Mouse (Mus musculus) limb, embryonic 11.5 days (tissue): ENCODE results near the gene Zbtb7b. TPM values are rescaled to one million over a fixed set of nuclear protein-coding genes. Genes with fewer than 3 reads are reported as not detected.

Experiments used
- ATAC-seq: fragments of 200-750 bp; cut with Nextera tagmentation; 2 replicates; pipeline ENCODE4 v1.8.0; 2017; ENCODE audit warnings: low read depth; ENCODE audit not compliant: insufficient number of reproducible peaks, low FRiP score, low TSS enrichment
- DNase-seq: peaks from one replicate; pipeline ENCODE4 v3.0.0-alpha.2; 2015; ENCODE audit warnings: low spot score
- H3K27ac ChIP-seq: fragments of 300-500 bp; sonication (generic); replicated peaks from 2 replicates; pipeline ENCODE4 v1.5.1; 2014; ENCODE audit warnings: low read depth, mild to moderate bottlenecking, low read length
- H3K27me3 ChIP-seq: fragments of 300-500 bp; sonication (generic); 2 replicates; pipeline ENCODE4 v1.6.1; 2014; ENCODE audit warnings: mild to moderate bottlenecking, low read length, mixed read lengths; ENCODE audit not compliant: control insufficient read depth, insufficient read depth
- H3K36me3 ChIP-seq: fragments of 300-500 bp; sonication (generic); 2 replicates; pipeline ENCODE4 v1.6.1; 2014; ENCODE audit warnings: mild to moderate bottlenecking, low read length, moderate library complexity, mixed read lengths; ENCODE audit not compliant: control insufficient read depth, insufficient read depth
- H3K4me1 ChIP-seq: fragments of 300-500 bp; sonication (generic); 2 replicates; pipeline ENCODE4 v1.6.1; 2014; ENCODE audit warnings: low read length, mixed read lengths; ENCODE audit not compliant: control insufficient read depth, insufficient read depth
- H3K4me2 ChIP-seq: fragments of 300-500 bp; sonication (generic); 2 replicates; pipeline ENCODE4 v1.6.1; 2014; ENCODE audit warnings: low read depth, mild to moderate bottlenecking, moderate library complexity; ENCODE audit not compliant: severe bottlenecking
- H3K4me3 ChIP-seq: fragments of 300-500 bp; sonication (generic); 2 replicates; pipeline ENCODE4 v1.5.1; 2014; ENCODE audit warnings: low read depth, low read length
- H3K9ac ChIP-seq: fragments of 300-500 bp; sonication (generic); 2 replicates; pipeline ENCODE4 v1.6.1; 2014; ENCODE audit warnings: mild to moderate bottlenecking, low read length
- H3K9me3 ChIP-seq: fragments of 300-500 bp; sonication (generic); 2 replicates; pipeline ENCODE4 v1.6.1; 2016; ENCODE audit warnings: low read length; ENCODE audit not compliant: control insufficient read depth
- WGBS: fragments of 180-500 bp; shearing (Covaris S2); extraction: QIAGEN DNeasy Blood & Tissue Kit; methylation state at CpG from one replicate; pipeline ENCODE4 v1.1.7; 2014; 5-methylcytosine and 5-hydroxymethylcytosine counted together
- polyA plus RNA-seq: library from polyadenylated mRNA; unstranded; fragments of >200 nt; fragmentation: Nextera tagmentation; extraction: Ambion mirVana; gene quantifications from 2 replicates; pipeline ENCODE4 v1.2.1, GENCODE M21; 2014

Gene Zbtb7b
- polyA plus RNA-seq, 1 experiment from 2014 or later = 0.41 TPM

- no peak for ATAC-seq
- H3K4me1 ChIP-seq = no peaks in the 10 kb centered on the region
- 68% methylated on average over 8 of the region's 8 CpGs for WGBS
- H3K4me3 ChIP-seq = no peak overlapping the region
- H3K27me3 ChIP-seq = no peaks in the 10 kb centered on the region
- H3K9ac ChIP-seq = no peak overlapping the region
- no peaks in the 10 kb centered on the region for H3K9me3 ChIP-seq
- H3K36me3 ChIP-seq = no peaks in the 10 kb centered on the region
- H3K4me2 ChIP-seq = no peak overlapping the region; the same call in 1 of the 2 replicates
- H3K27ac ChIP-seq = no peak overlapping the region
- DNase-seq = no peak
Measured at GRCm38 (mm10) chr3:89364631-89365030, 29.9 kb downstream of the Zbtb7b start.

- Histone ChIP-seq H3K4me1 (no peaks in the 10 kb centered on the region), H3K9ac (no peak within 1 kb of the TSS), H3K27ac (no peak within 1 kb of the TSS), H3K36me3 (no peaks in the 10 kb centered on the region), H3K9me3 (no peaks in the 10 kb centered on the region), H3K4me3 (no peak within 1 kb of the TSS), H3K4me2 (no peak within 1 kb of the TSS), H3K27me3 (no peaks in the 10 kb centered on the region)
- 85% methylated on average over 7 of the region's 7 CpGs for WGBS
- no peak for DNase-seq
- ATAC-seq = no peak
Measured at GRCm38 (mm10) chr3:89361675-89362074, 32.9 kb downstream of the Zbtb7b start, which contains the start of gene Dcst2. TSS of gene Dcst2 (plus strand) at chr3:89361975.

GRCm38 (mm10) chr3:89360237-89360636 lies 34.3 kb downstream of the Zbtb7b start:
- no peak for DNase-seq
- Histone ChIP-seq H3K9me3 (no peaks in the 10 kb centered on the region), H3K4me3 (no peak overlapping the region), H3K27ac (no peak overlapping the region), H3K9ac (no peak overlapping the region), H3K4me2 (no peak overlapping the region), H3K4me1 (no peaks in the 10 kb centered on the region), H3K27me3 (no peaks in the 10 kb centered on the region), H3K36me3 (no peaks in the 10 kb centered on the region)
- WGBS = 76% methylated on average over 3 of the region's 3 CpGs
- no peak for ATAC-seq

- H3K27me3 ChIP-seq = no peaks in the 10 kb centered on the region
- ATAC-seq = no peak
- H3K9ac ChIP-seq = no peak overlapping the region
- H3K27ac ChIP-seq = no peak overlapping the region
- no peaks in the 10 kb centered on the region for H3K9me3 ChIP-seq
- DNase-seq = no peak
- H3K4me3 ChIP-seq = no peak overlapping the region
- WGBS = 78% methylated on average over 6 of the region's 6 CpGs
- H3K4me2 ChIP-seq = no peak overlapping the region
- no peaks in the 10 kb centered on the region for H3K4me1 ChIP-seq
- no peaks in the 10 kb centered on the region for H3K36me3 ChIP-seq
Measured at GRCm38 (mm10) chr3:89359630-89360029, 34.9 kb downstream of the Zbtb7b start.

- Histone ChIP-seq H3K27ac (no peak overlapping the region), H3K36me3 (no peaks in the 10 kb centered on the region), H3K9me3 (no peaks in the 10 kb centered on the region), H3K4me1 (no peaks in the 10 kb centered on the region), H3K4me2 (no peak overlapping the region), H3K4me3 (no peak overlapping the region), H3K9ac (no peak overlapping the region), H3K27me3 (no peaks in the 10 kb centered on the region)
- ATAC-seq = no peak
- WGBS = 73% methylated on average over 9 of the region's 9 CpGs
- DNase-seq = no peak
Measured at GRCm38 (mm10) chr3:89356029-89356428, 38.5 kb downstream of the Zbtb7b start.

- Histone ChIP-seq H3K9ac (no peak overlapping the region), H3K4me2 (no peak overlapping the region), H3K4me3 (no peak overlapping the region), H3K27me3 (no peaks in the 10 kb centered on the region), H3K4me1 (no peaks in the 10 kb centered on the region), H3K36me3 (no peaks in the 10 kb centered on the region), H3K9me3 (no peaks in the 10 kb centered on the region), H3K27ac (no peak overlapping the region)
- ATAC-seq (no peak), DNase-seq (no peak)
- WGBS = 77% methylated on average over 6 of the region's 6 CpGs
Measured at GRCm38 (mm10) chr3:89355512-89355902, 39.1 kb downstream of the Zbtb7b start.

GRCm38 (mm10) chr3:89354816-89355511 lies 39.6 kb downstream of the Zbtb7b start:
- peaks cover 4% of the 10 kb centered on the region; the same call in 1 of the 2 replicates for H3K4me1 ChIP-seq
- no peak overlapping the region for H3K9ac ChIP-seq
- no peak overlapping the region for H3K4me2 ChIP-seq
- H3K36me3 ChIP-seq = no peaks in the 10 kb centered on the region
- peak; percentile 91 for DNase-seq
- no peaks in the 10 kb centered on the region for H3K9me3 ChIP-seq
- no peak overlapping the region for H3K4me3 ChIP-seq
- no peak overlapping the region for H3K27ac ChIP-seq
- 14% methylated on average over 5 of the region's 5 CpGs for WGBS
- ATAC-seq = 0 out of 2 replicates have a peak, but pooled peaks have one; percentile 8
- no peaks in the 10 kb centered on the region for H3K27me3 ChIP-seq

GRCm38 (mm10) chr3:89351271-89351670 lies 43.3 kb downstream of the Zbtb7b start:
- Histone ChIP-seq H3K36me3 (0 out of 2 replicates have a peak, but pooled peaks cover 2% of the 10 kb centered on the region), H3K4me3 (no peak overlapping the region), H3K27me3 (0 out of 2 replicates have a peak, but pooled peaks cover 3% of the 10 kb centered on the region), H3K4me2 (no peak overlapping the region), H3K9me3 (no peaks in the 10 kb centered on the region), H3K4me1 (peaks cover 11% of the 10 kb centered on the region; the same call in 1 of the 2 replicates), H3K27ac (no peak overlapping the region), H3K9ac (no peak overlapping the region)
- DNase-seq = no peak
- ATAC-seq = no peak
- 46% methylated on average over 5 of the region's 5 CpGs for WGBS
